Comparison of ENCODE assay signal across 27 mouse cellular contexts in genomic region chr15:98845149-98845548, GRCm38 (mm10). TPM values are rescaled to one million over a fixed set of nuclear protein-coding genes. Genes with fewer than 3 reads are reported as not detected.
"Had no signal": no experiment of that assay in that cellular context is flagged by ENCODE, and none has a peak within 500 bp of the region (broad histone marks: within the 10 kb centered on the region; RNA-seq: fewer than 3 reads in every experiment).

No protein-coding gene starts in this region.

- H3K4me2 ChIP-seq: heart, embryonic 12.5 days; hindbrain, embryonic 12.5 days; hindbrain, embryonic 14.5 days; intestine, embryonic 15.5 days; kidney, embryonic 15.5 days; limb, embryonic 12.5 days; liver, embryonic 11.5 days had no signal

- H3K4me1 ChIP-seq: heart, embryonic 10.5 days; heart, embryonic 12.5 days; hindbrain, embryonic 10.5 days; hindbrain, embryonic 12.5 days; intestine, embryonic 15.5 days; kidney, embryonic 15.5 days; limb, embryonic 12.5 days had no signal

- DNase-seq: gastrocnemius, adult 2 months; gastrocnemius, postnatal 10 days; gastrocnemius, postnatal 25 days; heart, adult 18-20 months; heart, postnatal 10 days; heart, postnatal 4 days; kidney, adult 2 months; kidney, adult 9 months; kidney, postnatal 14 days; kidney, postnatal 36 days; liver had no signal

- H3K9me3 ChIP-seq: heart, embryonic 10.5 days; heart, embryonic 12.5 days; hindbrain, embryonic 10.5 days; hindbrain, embryonic 12.5 days; intestine, embryonic 15.5 days; kidney, embryonic 15.5 days; limb, embryonic 12.5 days had no signal

- ATAC-seq: hindbrain, embryonic 16.5 days; inflammation-experienced regulatory T-cells, adult 6 months; intestine, embryonic 15.5 days had no signal

- H3K27ac ChIP-seq: gastrocnemius, adult 2 months; heart, embryonic 10.5 days; hindbrain, embryonic 10.5 days; hindbrain, embryonic 12.5 days; hindbrain, embryonic 14.5 days; intestine, embryonic 15.5 days; kidney, embryonic 15.5 days; kidney, postnatal 0 days; left cerebral cortex, adult 2 months; limb, embryonic 12.5 days; liver, embryonic 14.5 days had no signal

- H3K4me3 ChIP-seq: gastrocnemius, adult 2 months; heart, embryonic 10.5 days; heart, embryonic 12.5 days; hindbrain, embryonic 10.5 days; hindbrain, embryonic 12.5 days; intestine, embryonic 15.5 days; kidney, embryonic 15.5 days; layer of hippocampus, adult 2 months; left cerebral cortex, adult 2 months; limb, embryonic 12.5 days had no signal

- H3K27me3 ChIP-seq: heart, embryonic 12.5 days; hindbrain, embryonic 12.5 days; intestine, embryonic 15.5 days; kidney, embryonic 15.5 days; limb, embryonic 12.5 days had no signal

- H3K9ac ChIP-seq: heart, embryonic 12.5 days; hindbrain, embryonic 12.5 days; hindbrain, embryonic 14.5 days; intestine, embryonic 15.5 days; kidney, embryonic 15.5 days; limb, embryonic 12.5 days; liver, embryonic 14.5 days had no signal

RNA-seq across cellular contexts. Expression of gene Ddn, which starts 35.9 kb away (rescaled TPM):
- polyA plus RNA-seq: heart, embryonic 10.5 days; inflammation-experienced regulatory T-cells, adult 6 months; intestine, embryonic 15.5 days; limb, embryonic 12.5 days; liver, embryonic 16.5 days had no signal
